Mouse (Mus musculus) cerebellum, adult 11-12 months (tissue): ENCODE data around the gene Sf3a2.

Experiments
- DNase-seq: peaks from one replicate; pipeline ENCODE4 v3.0.0; 2022

Sf3a2 gene

GRCm38 (mm10) chr10:80798150-80799006, at the start of gene Sf3a2, which contains the start of gene Plekhj1:
Gene Sf3a2 (plus strand): TSS chr10:80798198.
Gene Plekhj1 (minus strand): TSS chr10:80798626.
- peak; percentile 97 for DNase-seq

- no peak for DNase-seq
Observed at GRCm38 (mm10) chr10:80748609-80749008, 49.4 kb upstream of the Sf3a2 start.

- peak; percentile 53 for DNase-seq
Observed at GRCm38 (mm10) chr10:80751188-80751832, 46.7 kb upstream of the Sf3a2 start.

GRCm38 (mm10) chr10:80752079-80752625, 45.8 kb upstream of the Sf3a2 start:
- DNase-seq, result peak; percentile 54

DNA sequence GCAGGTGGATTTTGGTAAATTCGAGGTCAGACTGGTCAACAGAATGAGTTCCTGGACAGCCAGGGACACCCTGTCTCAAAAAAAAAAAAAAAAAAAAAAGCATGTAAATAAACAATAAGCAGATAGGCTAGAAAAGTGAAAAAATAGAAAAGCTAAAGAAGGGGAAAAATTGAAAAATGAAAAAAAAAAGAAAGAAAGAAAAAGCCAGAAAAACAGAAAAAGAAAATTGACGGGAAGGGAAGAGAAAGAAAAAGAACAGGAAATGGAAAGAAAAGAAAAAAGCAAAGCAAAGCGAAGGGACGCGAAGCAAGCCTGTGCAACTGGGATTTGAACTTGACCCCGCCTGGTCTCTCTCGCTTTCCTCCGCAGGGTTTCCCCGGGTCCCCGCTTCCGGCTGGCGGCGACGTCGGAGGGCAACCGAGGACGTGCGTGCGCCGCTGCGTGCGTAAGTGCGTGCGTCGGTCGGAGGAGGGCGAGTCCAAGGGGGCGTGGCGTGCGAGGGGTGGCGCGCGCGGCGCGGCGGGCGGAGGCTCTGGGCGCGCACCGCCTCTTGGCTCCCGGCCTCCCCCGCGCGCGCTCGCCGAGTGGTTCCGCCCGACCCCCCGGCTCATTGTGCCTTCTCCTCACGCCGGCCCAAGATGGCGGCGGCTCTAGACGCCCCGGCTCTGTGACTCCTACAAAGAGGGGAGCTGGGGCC, 43.3 kb upstream of the Sf3a2 start, which contains the start of gene Dot1l:
Gene Dot1l (plus strand): TSS at position 613 of the 697 bp plus-strand sequence.
- peak; percentile 98 for DNase-seq

DNA sequence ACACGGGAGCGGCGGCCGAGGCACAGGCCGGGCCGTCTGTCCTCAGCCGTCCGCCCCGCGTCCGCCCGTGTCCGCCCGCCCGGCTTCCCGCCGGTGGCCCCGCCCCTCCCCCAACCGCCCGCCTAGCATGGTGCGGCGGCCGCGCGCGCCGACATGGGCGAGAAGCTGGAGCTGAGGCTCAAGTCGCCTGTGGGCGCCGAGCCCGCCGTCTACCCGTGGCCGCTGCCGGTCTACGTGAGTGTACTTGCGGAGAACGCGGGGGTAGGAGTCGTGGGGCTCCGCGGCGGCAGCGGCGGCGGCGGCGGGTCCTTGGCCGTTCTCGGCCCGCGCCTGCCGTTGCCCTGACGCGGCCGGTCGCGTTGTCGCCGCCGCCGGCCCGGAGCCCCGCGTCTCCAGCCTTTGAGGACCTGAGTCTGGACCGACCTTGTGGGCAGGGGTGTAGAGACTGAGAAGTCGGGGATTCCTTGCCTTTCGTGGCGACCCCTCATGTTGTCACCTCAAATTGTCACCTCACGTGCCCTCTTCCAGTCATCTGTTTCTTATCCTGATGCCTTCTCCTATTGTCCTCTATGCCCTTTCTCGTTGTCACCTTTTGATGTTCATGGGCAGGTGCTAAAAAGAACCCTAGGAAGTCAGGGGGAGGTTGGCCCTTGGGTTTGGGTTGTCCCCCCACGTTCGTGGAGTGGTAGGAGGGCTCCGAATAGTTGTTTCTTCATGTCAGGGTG, 42.5 kb upstream of the Sf3a2 start:
- no peak for DNase-seq

- DNase-seq, result no peak
Observed at GRCm38 (mm10) chr10:80756099-80756498, 41.9 kb upstream of the Sf3a2 start.

GRCm38 (mm10) chr10:80756509-80756908, 41.5 kb upstream of the Sf3a2 start:
- DNase-seq, result no peak

- peak; percentile 54 for DNase-seq
Observed at GRCm38 (mm10) chr10:80756967-80757366, 41.0 kb upstream of the Sf3a2 start.

DNA sequence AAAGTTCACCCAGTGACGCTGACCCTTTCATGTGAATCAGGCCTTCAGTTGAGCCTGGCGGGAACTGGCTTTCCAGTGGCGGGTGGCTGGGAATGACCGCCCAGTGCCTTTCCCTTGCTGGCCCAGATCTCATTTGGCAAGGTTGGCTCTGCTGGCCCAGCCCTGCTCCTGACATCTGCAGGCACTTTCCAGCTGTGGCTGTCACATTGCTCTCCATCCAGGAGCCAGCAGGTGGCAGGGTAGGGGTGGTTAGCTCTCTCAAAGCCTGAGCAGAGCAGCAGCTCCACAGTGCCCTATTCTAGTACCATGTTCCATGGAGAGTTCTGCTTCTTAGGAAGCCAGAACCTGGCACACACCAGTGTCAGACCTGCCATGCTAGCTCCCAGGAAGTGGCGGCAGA, 40.3 kb upstream of the Sf3a2 start:
- peak; percentile 69 for DNase-seq

GRCm38 (mm10) chr10:80758651-80759050, 39.3 kb upstream of the Sf3a2 start:
- DNase-seq, result no peak

- DNase-seq, result no peak
Observed at GRCm38 (mm10) chr10:80760596-80761524, 37.1 kb upstream of the Sf3a2 start.

- no peak for DNase-seq
Observed at GRCm38 (mm10) chr10:80761821-80762220, 36.2 kb upstream of the Sf3a2 start.

DNA sequence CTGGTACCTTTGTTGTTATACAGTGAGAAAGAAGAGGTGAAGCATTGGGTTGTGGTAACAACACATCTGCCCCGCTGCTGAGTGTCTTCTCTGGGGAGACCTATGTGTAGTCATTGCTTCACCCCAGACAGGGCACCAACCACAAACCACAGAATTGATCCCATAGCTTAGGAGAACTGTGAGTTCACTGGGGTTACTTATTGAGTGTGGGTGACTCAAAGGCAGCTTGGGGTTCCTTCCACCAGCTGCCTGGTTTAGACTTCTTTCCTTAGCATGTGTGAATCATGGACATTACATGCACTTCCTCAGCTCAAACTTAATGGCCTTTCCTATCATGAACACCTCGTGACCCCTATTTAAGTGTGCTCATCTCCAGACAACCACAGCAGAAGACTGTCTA, 34.5 kb upstream of the Sf3a2 start:
- DNase-seq, result no peak

DNA sequence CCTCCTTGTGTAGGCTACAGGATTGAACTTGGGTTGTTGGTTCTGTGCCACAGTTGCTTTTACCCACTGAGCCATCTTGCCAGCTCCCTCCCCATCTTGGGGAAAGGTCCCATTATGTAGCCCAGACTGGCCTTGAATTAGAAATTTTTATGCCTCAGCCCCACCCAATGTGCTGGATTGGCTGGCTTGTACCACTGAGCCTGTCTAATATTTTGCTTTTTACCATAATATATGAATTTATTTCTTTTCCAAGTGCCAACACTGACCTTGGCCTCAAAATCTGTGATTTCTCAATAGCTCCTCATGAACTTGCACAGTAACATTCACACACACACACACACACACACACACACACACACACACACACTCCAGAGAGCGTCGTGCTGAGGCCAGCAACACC, 32.3 kb upstream of the Sf3a2 start:
- no peak for DNase-seq

DNA sequence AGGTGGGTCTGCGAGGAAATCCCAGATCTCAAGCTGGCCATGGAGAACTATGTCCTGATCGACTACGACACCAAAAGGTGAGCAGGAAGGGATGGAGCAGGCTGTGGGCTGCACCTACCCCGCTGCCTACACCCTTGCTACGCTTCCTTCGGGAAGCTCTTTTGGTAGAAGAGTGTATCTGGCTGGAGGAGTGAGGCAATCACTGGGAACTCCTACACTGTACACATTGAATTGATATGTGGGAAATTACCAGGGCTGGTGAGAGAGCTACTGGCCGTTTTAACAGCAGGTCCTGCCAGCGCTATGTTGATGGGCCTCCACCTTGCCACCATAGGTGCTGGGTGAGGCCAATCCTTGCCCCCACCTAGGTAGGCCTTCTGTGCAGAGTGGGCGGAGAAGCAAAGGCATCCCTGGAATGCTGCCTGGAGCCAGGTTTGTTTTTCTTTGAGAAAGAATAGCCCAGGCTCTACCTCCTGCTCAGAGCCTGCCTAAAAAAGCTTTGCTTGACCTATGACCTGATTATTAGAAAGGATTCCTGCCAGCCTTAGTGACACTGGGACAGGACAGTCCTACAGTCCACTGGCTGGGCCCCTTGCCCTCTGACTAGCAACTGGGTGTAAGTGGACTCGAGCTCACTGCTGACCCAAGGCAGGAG, 31.7 kb upstream of the Sf3a2 start:
- no peak for DNase-seq

GRCm38 (mm10) chr10:80768365-80768764, 29.6 kb upstream of the Sf3a2 start:
- no peak for DNase-seq

DNA sequence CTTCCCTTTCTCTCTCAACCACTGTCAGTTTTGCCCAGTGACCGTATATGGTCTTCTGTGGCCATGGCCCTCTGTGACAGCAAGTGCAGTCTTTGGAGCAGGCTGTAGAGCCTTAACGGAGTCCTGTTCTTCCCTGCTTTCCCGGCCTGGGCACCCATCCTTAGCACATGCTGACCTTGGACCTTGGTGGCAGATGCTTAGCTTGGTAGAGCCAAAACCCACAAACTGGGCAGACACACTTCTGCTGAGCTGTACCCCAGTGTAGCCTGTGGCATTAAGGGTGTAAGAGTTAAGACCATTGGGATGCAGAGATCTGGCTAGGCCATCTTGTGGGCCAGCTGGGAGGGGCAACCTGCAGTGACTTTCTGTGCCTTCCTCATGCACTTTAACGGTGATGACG, 24.2 kb upstream of the Sf3a2 start:
- DNase-seq, result no peak

- DNase-seq, result peak; percentile 97
Observed at GRCm38 (mm10) chr10:80774549-80774948, 23.4 kb upstream of the Sf3a2 start.

DNA sequence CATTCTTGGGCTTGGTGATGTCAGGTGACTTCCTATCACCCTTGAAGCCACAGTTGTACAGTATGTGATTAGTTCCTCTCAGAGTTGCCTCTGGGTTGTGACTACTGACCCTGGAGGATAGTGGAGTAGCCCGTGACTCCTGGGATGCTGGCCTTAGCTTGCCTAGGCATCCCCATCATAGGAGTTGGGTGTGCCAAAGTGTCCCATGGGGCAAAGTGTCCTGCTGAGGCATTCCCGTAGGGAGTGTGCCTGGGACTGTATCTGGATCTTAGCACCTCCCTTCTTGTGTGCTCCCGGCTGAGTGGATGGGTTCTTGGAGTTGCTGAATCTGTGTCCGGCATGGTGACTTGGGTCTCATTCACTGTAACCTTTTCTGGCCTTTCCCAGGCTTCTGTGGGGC, 23.0 kb upstream of the Sf3a2 start:
- DNase-seq, result peak; percentile 74

GRCm38 (mm10) chr10:80775731-80776130, 22.3 kb upstream of the Sf3a2 start:
- DNase-seq, result peak; percentile 89
